Mouse (Mus musculus): ENCODE measurements around the gene Kcnd3.

Kcnd3 gene

GRCm38 (mm10) chr3:105457657-105458056 is 5.5 kb downstream of the Kcnd3 start:
- DNase-seq (ENCODE audit: low read depth): no peak

- no peak for DNase-seq (ENCODE audit: low read depth)
Observed at GRCm38 (mm10) chr3:105466538-105466937, 14.4 kb downstream of the Kcnd3 start.

- DNase-seq (ENCODE audit: low read depth): no peak
Observed at GRCm38 (mm10) chr3:105472564-105472963, 20.4 kb downstream of the Kcnd3 start.

- DNase-seq (ENCODE audit: low read depth): no peak
Observed at GRCm38 (mm10) chr3:105476408-105476807, 24.3 kb downstream of the Kcnd3 start.

GRCm38 (mm10) chr3:105478876-105479275 is 26.7 kb downstream of the Kcnd3 start:
- DNase-seq (ENCODE audit: low read depth): no peak

GRCm38 (mm10) chr3:105481419-105481818 is 29.3 kb downstream of the Kcnd3 start:
- no peak for DNase-seq (ENCODE audit: low read depth)

GRCm38 (mm10) chr3:105483651-105484052 is 31.5 kb downstream of the Kcnd3 start:
- DNase-seq (ENCODE audit: low read depth): no peak

- DNase-seq (ENCODE audit: low read depth): peak; percentile 7
Observed at GRCm38 (mm10) chr3:105487171-105487570, 35.0 kb downstream of the Kcnd3 start.

GRCm38 (mm10) chr3:105489607-105490006 is 37.5 kb downstream of the Kcnd3 start:
- DNase-seq (ENCODE audit: low read depth): no peak

GRCm38 (mm10) chr3:105494886-105495285 is 42.8 kb downstream of the Kcnd3 start:
- DNase-seq (ENCODE audit: low read depth): no peak

- no peak for DNase-seq (ENCODE audit: low read depth)
Observed at GRCm38 (mm10) chr3:105496216-105496615, 44.1 kb downstream of the Kcnd3 start.

GRCm38 (mm10) chr3:105496935-105497334 is 44.8 kb downstream of the Kcnd3 start:
- DNase-seq (ENCODE audit: low read depth): no peak

GRCm38 (mm10) chr3:105501071-105501470 is 48.9 kb downstream of the Kcnd3 start:
- no peak for DNase-seq (ENCODE audit: low read depth)

GRCm38 (mm10) chr3:105504272-105504671 is 52.1 kb downstream of the Kcnd3 start:
- no peak for DNase-seq (ENCODE audit: low read depth)

GRCm38 (mm10) chr3:105505161-105505872 is 53.2 kb downstream of the Kcnd3 start:
- DNase-seq (ENCODE audit: low read depth): no peak

- no peak for DNase-seq (ENCODE audit: low read depth)
Observed at GRCm38 (mm10) chr3:105505873-105506170, 53.7 kb downstream of the Kcnd3 start.

- DNase-seq (ENCODE audit: low read depth): no peak
Observed at GRCm38 (mm10) chr3:105506592-105506991, 54.5 kb downstream of the Kcnd3 start.

- no peak for DNase-seq (ENCODE audit: low read depth)
Observed at GRCm38 (mm10) chr3:105509321-105509720, 57.2 kb downstream of the Kcnd3 start.

- no peak for DNase-seq (ENCODE audit: low read depth)
Observed at GRCm38 (mm10) chr3:105511836-105512235, 59.7 kb downstream of the Kcnd3 start.

GRCm38 (mm10) chr3:105514215-105514614 is 62.1 kb downstream of the Kcnd3 start:
- no peak for DNase-seq (ENCODE audit: low read depth)

- no peak for DNase-seq (ENCODE audit: low read depth)
Observed at GRCm38 (mm10) chr3:105515035-105515434, 62.9 kb downstream of the Kcnd3 start.

- DNase-seq (ENCODE audit: low read depth): no peak
Observed at GRCm38 (mm10) chr3:105515640-105516039, 63.5 kb downstream of the Kcnd3 start.

GRCm38 (mm10) chr3:105520446-105520845 is 68.3 kb downstream of the Kcnd3 start:
- no peak for DNase-seq (ENCODE audit: low read depth)

- no peak for DNase-seq (ENCODE audit: low read depth)
Observed at GRCm38 (mm10) chr3:105521178-105521631, 69.1 kb downstream of the Kcnd3 start.

All from induced T-regulatory cell, adult 2 months (primary cell).